Mouse (Mus musculus): ENCODE data around the gene Mef2d. TPM values are rescaled to one million over a fixed set of nuclear protein-coding genes. Genes with fewer than 3 reads are reported as not detected.

The Mef2d gene
- polyA plus RNA-seq, 1 experiment from 2014 or later: 12.6 TPM

DNA sequence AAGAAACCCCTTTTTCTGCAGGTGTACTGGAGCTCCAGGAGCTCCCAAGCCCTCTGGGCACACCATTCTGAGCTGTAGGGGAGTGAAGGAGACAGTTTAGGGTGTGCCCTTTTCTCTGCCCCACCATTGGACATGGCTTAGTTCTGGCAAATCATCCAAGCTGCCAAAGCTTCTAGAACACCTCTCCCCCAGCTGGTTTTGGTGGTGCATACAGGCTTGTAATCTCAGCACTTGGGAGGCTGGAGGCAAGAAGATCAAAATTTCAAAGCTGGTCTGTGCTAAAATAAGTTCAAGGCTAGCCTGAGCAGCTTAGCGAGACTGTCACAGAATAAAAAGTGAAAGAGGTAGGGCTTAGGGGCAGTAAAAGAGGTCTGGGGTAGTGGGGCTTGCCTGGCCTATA is 70.2 kb downstream of the Mef2d start:
- H3K4me3 ChIP-seq (ENCODE audit: low read depth, low read length): no peak overlapping the region
- H3K4me2 ChIP-seq (ENCODE audit: low read depth, severe bottlenecking): no peak overlapping the region
- H3K27ac ChIP-seq (replicated peaks; ENCODE audit: low read depth, low read length): no peak overlapping the region
- H3K4me1 ChIP-seq (ENCODE audit: control insufficient read depth, insufficient read depth, low read length): 0 out of 2 replicates have a peak, but pooled peaks cover 2% of the 10 kb centered on the region
- H3K9ac ChIP-seq (ENCODE audit: low read length): no peak overlapping the region
- ATAC-seq (ENCODE audit: insufficient number of reproducible peaks, low FRiP score, low TSS enrichment, low read depth): no peak
- H3K27me3 ChIP-seq (ENCODE audit: control insufficient read depth, insufficient read depth, low read length): peaks cover 96% of the 10 kb centered on the region
- H3K36me3 ChIP-seq (ENCODE audit: control insufficient read depth, insufficient read depth, low read length): no peaks in the 10 kb centered on the region
- no peaks in the 10 kb centered on the region for H3K9me3 ChIP-seq (ENCODE audit: control insufficient read depth, low read length)
- WGBS: 6% methylated on average over 1 of the region's 1 CpGs
- no peak for DNase-seq (ENCODE audit: low spot score)

- DNase-seq (ENCODE audit: low spot score): no peak
- Histone ChIP-seq H3K4me3 (ENCODE audit: low read depth, low read length) (no peak overlapping the region), H3K27ac (replicated peaks; ENCODE audit: low read depth, low read length) (no peak overlapping the region), H3K36me3 (ENCODE audit: control insufficient read depth, insufficient read depth, low read length) (no peaks in the 10 kb centered on the region), H3K9me3 (ENCODE audit: control insufficient read depth, low read length) (no peaks in the 10 kb centered on the region), H3K4me1 (ENCODE audit: control insufficient read depth, insufficient read depth, low read length) (0 out of 2 replicates have a peak, but pooled peaks cover 2% of the 10 kb centered on the region), H3K9ac (ENCODE audit: low read length) (no peak overlapping the region), H3K4me2 (ENCODE audit: low read depth, severe bottlenecking) (no peak overlapping the region), H3K27me3 (ENCODE audit: control insufficient read depth, insufficient read depth, low read length) (peaks cover 95% of the 10 kb centered on the region)
- ATAC-seq (ENCODE audit: insufficient number of reproducible peaks, low FRiP score, low TSS enrichment, low read depth): no peak
- WGBS: 5% methylated on average over 2 of the region's 2 CpGs
Measured at GRCm38 (mm10) chr3:88213019-88213418, 70.8 kb downstream of the Mef2d start.

- Histone ChIP-seq H3K4me2 (ENCODE audit: low read depth, severe bottlenecking) (no peak overlapping the region), H3K36me3 (ENCODE audit: control insufficient read depth, insufficient read depth, low read length) (no peaks in the 10 kb centered on the region), H3K27me3 (ENCODE audit: control insufficient read depth, insufficient read depth, low read length) (peaks cover 95% of the 10 kb centered on the region), H3K9ac (ENCODE audit: low read length) (no peak overlapping the region), H3K27ac (replicated peaks; ENCODE audit: low read depth, low read length) (no peak overlapping the region), H3K4me3 (ENCODE audit: low read depth, low read length) (no peak overlapping the region), H3K9me3 (ENCODE audit: control insufficient read depth, low read length) (no peaks in the 10 kb centered on the region), H3K4me1 (ENCODE audit: control insufficient read depth, insufficient read depth, low read length) (0 out of 2 replicates have a peak, but pooled peaks cover 2% of the 10 kb centered on the region)
- 3% methylated on average over 40 of the region's 42 CpGs for WGBS
- ATAC-seq (ENCODE audit: insufficient number of reproducible peaks, low FRiP score, low TSS enrichment, low read depth) (no peak), DNase-seq (ENCODE audit: low spot score) (no peak)
Measured at GRCm38 (mm10) chr3:88214197-88214938, 72.2 kb downstream of the Mef2d start.

DNA sequence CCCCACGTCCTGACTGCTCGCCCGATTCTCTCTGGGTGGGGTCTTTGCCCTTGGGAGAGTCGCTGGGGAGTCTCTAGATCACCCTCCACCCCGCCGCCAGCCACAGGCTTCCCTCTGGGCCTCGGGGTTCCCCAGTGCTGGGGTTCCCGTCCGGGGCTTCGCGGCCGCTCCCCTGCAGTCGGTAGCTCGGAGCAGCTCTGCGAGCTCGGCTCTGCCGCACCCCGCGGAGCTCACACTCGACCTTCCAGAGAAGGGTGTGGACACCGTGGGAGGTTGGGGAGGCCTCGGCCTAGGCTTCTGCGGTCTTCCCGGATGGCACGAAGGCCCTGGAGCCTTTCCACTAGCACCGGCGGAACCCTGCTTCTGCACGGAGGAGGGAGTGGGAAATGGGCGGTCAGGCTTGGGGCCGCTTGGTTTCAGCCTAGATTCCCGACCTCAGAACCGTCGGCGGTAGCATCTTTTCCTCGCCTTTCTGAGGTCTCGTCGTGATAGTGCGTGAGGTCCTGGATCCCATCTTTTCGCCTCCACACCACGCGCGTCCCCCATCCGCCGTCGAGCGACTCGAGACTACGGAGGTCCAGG is 72.9 kb downstream of the Mef2d start:
- ATAC-seq (ENCODE audit: insufficient number of reproducible peaks, low FRiP score, low TSS enrichment, low read depth) (no peak), DNase-seq (ENCODE audit: low spot score) (no peak)
- 0 out of 2 replicates have a peak, but pooled peaks cover 2% of the 10 kb centered on the region for H3K4me1 ChIP-seq (ENCODE audit: control insufficient read depth, insufficient read depth, low read length)
- H3K27ac ChIP-seq (replicated peaks; ENCODE audit: low read depth, low read length): no peak overlapping the region
- no peaks in the 10 kb centered on the region for H3K36me3 ChIP-seq (ENCODE audit: control insufficient read depth, insufficient read depth, low read length)
- no peak overlapping the region for H3K4me3 ChIP-seq (ENCODE audit: low read depth, low read length)
- H3K27me3 ChIP-seq (ENCODE audit: control insufficient read depth, insufficient read depth, low read length): peaks cover 95% of the 10 kb centered on the region
- H3K9ac ChIP-seq (ENCODE audit: low read length): no peak overlapping the region
- WGBS: under 1% methylated on average over 48 of the region's 48 CpGs
- no peaks in the 10 kb centered on the region for H3K9me3 ChIP-seq (ENCODE audit: control insufficient read depth, low read length)
- H3K4me2 ChIP-seq (ENCODE audit: low read depth, severe bottlenecking): 0 out of 2 replicates have a peak overlapping the region, but pooled peaks have one; percentile 3

GRCm38 (mm10) chr3:88215553-88216004 is 73.4 kb downstream of the Mef2d start:
- Histone ChIP-seq H3K4me2 (ENCODE audit: low read depth, severe bottlenecking) (0 out of 2 replicates have a peak overlapping the region, but pooled peaks have one; percentile 3), H3K9me3 (ENCODE audit: control insufficient read depth, low read length) (no peaks in the 10 kb centered on the region), H3K4me3 (ENCODE audit: low read depth, low read length) (no peak overlapping the region), H3K4me1 (ENCODE audit: control insufficient read depth, insufficient read depth, low read length) (0 out of 2 replicates have a peak, but pooled peaks cover 2% of the 10 kb centered on the region), H3K9ac (ENCODE audit: low read length) (no peak overlapping the region), H3K27me3 (ENCODE audit: control insufficient read depth, insufficient read depth, low read length) (peaks cover 95% of the 10 kb centered on the region), H3K27ac (replicated peaks; ENCODE audit: low read depth, low read length) (no peak overlapping the region), H3K36me3 (ENCODE audit: control insufficient read depth, insufficient read depth, low read length) (no peaks in the 10 kb centered on the region)
- DNase-seq (ENCODE audit: low spot score) (no peak), ATAC-seq (ENCODE audit: insufficient number of reproducible peaks, low FRiP score, low TSS enrichment, low read depth) (no peak)
- 0% methylated on average over 23 of the region's 23 CpGs for WGBS

GRCm38 (mm10) chr3:88216116-88216515 is 73.9 kb downstream of the Mef2d start:
- H3K9ac ChIP-seq (ENCODE audit: low read length): no peak overlapping the region
- ATAC-seq (ENCODE audit: insufficient number of reproducible peaks, low FRiP score, low TSS enrichment, low read depth): no peak
- 2% methylated on average over 6 of the region's 6 CpGs for WGBS

GRCm38 (mm10) chr3:88216534-88217326 is 74.6 kb downstream of the Mef2d start:
- H3K4me2 ChIP-seq (ENCODE audit: low read depth, severe bottlenecking): no peak overlapping the region
- WGBS: 6% methylated on average over 7 of the region's 7 CpGs
- H3K4me3 ChIP-seq (ENCODE audit: low read depth, low read length): no peak overlapping the region
- ATAC-seq (ENCODE audit: insufficient number of reproducible peaks, low FRiP score, low TSS enrichment, low read depth) (no peak), DNase-seq (ENCODE audit: low spot score) (no peak)
- H3K27ac ChIP-seq (replicated peaks; ENCODE audit: low read depth, low read length): no peak overlapping the region
- H3K27me3 ChIP-seq (ENCODE audit: control insufficient read depth, insufficient read depth, low read length): peaks cover 92% of the 10 kb centered on the region
- H3K9me3 ChIP-seq (ENCODE audit: control insufficient read depth, low read length): no peaks in the 10 kb centered on the region
- no peaks in the 10 kb centered on the region; the same call in 1 of the 2 replicates for H3K36me3 ChIP-seq (ENCODE audit: control insufficient read depth, insufficient read depth, low read length)
- 0 out of 2 replicates have a peak, but pooled peaks cover 2% of the 10 kb centered on the region for H3K4me1 ChIP-seq (ENCODE audit: control insufficient read depth, insufficient read depth, low read length)
- no peak overlapping the region for H3K9ac ChIP-seq (ENCODE audit: low read length)

More at GRCm38 (mm10) chr3:88216116-88216515, 73.9 kb downstream of the Mef2d start:
- Histone ChIP-seq H3K4me3 (ENCODE audit: low read depth, low read length) (no peak overlapping the region), H3K4me1 (ENCODE audit: control insufficient read depth, insufficient read depth, low read length) (0 out of 2 replicates have a peak, but pooled peaks cover 2% of the 10 kb centered on the region), H3K9me3 (ENCODE audit: control insufficient read depth, low read length) (no peaks in the 10 kb centered on the region), H3K36me3 (ENCODE audit: control insufficient read depth, insufficient read depth, low read length) (no peaks in the 10 kb centered on the region), H3K27me3 (ENCODE audit: control insufficient read depth, insufficient read depth, low read length) (peaks cover 92% of the 10 kb centered on the region), H3K4me2 (ENCODE audit: low read depth, severe bottlenecking) (no peak overlapping the region), H3K27ac (replicated peaks; ENCODE audit: low read depth, low read length) (no peak overlapping the region)
- DNase-seq (ENCODE audit: low spot score): no peak

DNA sequence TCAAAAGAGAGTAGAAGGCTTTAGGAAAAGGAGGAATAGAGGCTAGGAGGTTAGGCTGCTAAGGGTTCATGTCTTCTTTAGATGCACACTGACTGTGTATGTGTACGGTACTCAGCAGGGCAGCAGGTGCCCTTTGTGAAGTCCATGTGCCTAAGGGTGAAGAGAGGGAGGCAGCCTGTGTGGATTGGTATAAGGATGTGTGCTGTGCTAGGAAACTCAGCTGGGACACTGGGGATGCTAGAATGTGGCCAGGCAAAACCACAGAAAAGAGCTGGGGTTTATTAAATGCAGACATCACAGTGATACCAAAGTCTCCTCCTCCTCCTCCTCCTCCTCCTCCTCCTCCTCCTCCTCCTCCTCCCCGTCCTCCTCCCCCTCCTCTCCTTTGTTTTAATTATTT is 75.5 kb downstream of the Mef2d start:
- H3K27ac ChIP-seq (replicated peaks; ENCODE audit: low read depth, low read length): no peak overlapping the region
- H3K4me1 ChIP-seq (ENCODE audit: control insufficient read depth, insufficient read depth, low read length): 0 out of 2 replicates have a peak, but pooled peaks cover 2% of the 10 kb centered on the region
- H3K4me2 ChIP-seq (ENCODE audit: low read depth, severe bottlenecking): no peak overlapping the region
- DNase-seq (ENCODE audit: low spot score) (no peak), ATAC-seq (ENCODE audit: insufficient number of reproducible peaks, low FRiP score, low TSS enrichment, low read depth) (no peak)
- H3K36me3 ChIP-seq (ENCODE audit: control insufficient read depth, insufficient read depth, low read length): no peaks in the 10 kb centered on the region; the same call in 1 of the 2 replicates
- H3K27me3 ChIP-seq (ENCODE audit: control insufficient read depth, insufficient read depth, low read length): peaks cover 83% of the 10 kb centered on the region
- H3K4me3 ChIP-seq (ENCODE audit: low read depth, low read length): no peak overlapping the region
- no peaks in the 10 kb centered on the region for H3K9me3 ChIP-seq (ENCODE audit: control insufficient read depth, low read length)
- H3K9ac ChIP-seq (ENCODE audit: low read length): no peak overlapping the region
- WGBS: 50% methylated on average over 1 of the region's 2 CpGs

Measured in limb, embryonic 11.5 days (tissue).